Mouse (Mus musculus): Measurements from ENCODE around the gene Auts2.

- TF ChIP-seq ZNF384 (IDR thresholded peaks at IDR 0.05; ENCODE audit: low read depth, low read length): no peak
- TF ChIP-seq PAX5 (IDR thresholded peaks at IDR 0.05; ENCODE audit: low read length): no peak
- no peak for TF ChIP-seq MAX (IDR thresholded peaks at IDR 0.05; ENCODE audit: low read length)
- TF ChIP-seq EP300 (IDR thresholded peaks at IDR 0.05; ENCODE audit: low read length): no peak
- no peak for TF ChIP-seq CTCF (conservative IDR thresholded peaks at IDR 0.05 in 1 of 2, IDR thresholded peaks at IDR 0.05 in 1 of 2; ENCODE audit: low read depth in 2 of 2, low read length in 2 of 2)
- TF ChIP-seq POLR2A (IDR thresholded peaks at IDR 0.05; ENCODE audit: low read depth, low read length): no peak
These were observed 949.9 kb downstream of the Auts2 start for GRCm38 (mm10) chr5:131593261-131593660.

Measured in CH12.LX (cell line).